Mouse (Mus musculus) lung, postnatal 0 days (tissue): ENCODE data around the gene Zfp72. TPM values are rescaled to one million over a fixed set of nuclear protein-coding genes. Genes with fewer than 3 reads are reported as not detected.

ENCODE experiments used
- ATAC-seq: fragments of 200-750 bp; cut with Nextera tagmentation; 2 replicates; pipeline ENCODE4 v1.8.0; 2017; ENCODE audit warnings: moderate library complexity
- DNase-seq: peaks from one replicate; pipeline ENCODE4 v3.0.0-alpha.2; 2016; ENCODE audit warnings: low spot score
- H3K27ac ChIP-seq: fragments of 300-500 bp; sonication (generic); 2 replicates; pipeline ENCODE4 v1.5.1; 2014; ENCODE audit warnings: antibody characterized with exemption, mild to moderate bottlenecking, low read length, mixed read lengths
- H3K27me3 ChIP-seq: fragments of 300-500 bp; sonication (generic); replicated peaks from 2 replicates; pipeline ENCODE4 v1.6.1; 2014; ENCODE audit warnings: low read length, mixed read lengths; ENCODE audit not compliant: insufficient read depth
- H3K36me3 ChIP-seq: fragments of 300-500 bp; sonication (generic); 2 replicates; pipeline ENCODE4 v1.6.1; 2014; ENCODE audit warnings: low read length, mixed read lengths; ENCODE audit not compliant: insufficient read depth
- H3K4me1 ChIP-seq: fragments of 300-500 bp; sonication (generic); 2 replicates; pipeline ENCODE4 v1.6.1; 2014; ENCODE audit warnings: antibody characterized with exemption, low read depth, low read length, mixed read lengths; ENCODE audit not compliant: insufficient read depth
- H3K4me2 ChIP-seq: fragments of 300-500 bp; sonication (generic); replicated peaks from 2 replicates; pipeline ENCODE4 v1.6.1; 2014; ENCODE audit warnings: low read depth, mild to moderate bottlenecking, low read length, moderate library complexity, mixed read lengths
- H3K4me3 ChIP-seq: fragments of 300-500 bp; sonication (generic); 2 replicates; pipeline ENCODE4 v1.5.1; 2014; ENCODE audit warnings: low read depth, low read length
- H3K9ac ChIP-seq: fragments of 300-500 bp; sonication (generic); replicated peaks from 2 replicates; pipeline ENCODE4 v1.6.1; 2014; ENCODE audit warnings: low read depth, mild to moderate bottlenecking
- H3K9me3 ChIP-seq: fragments of 300-500 bp; sonication (generic); 2 replicates; pipeline ENCODE4 v1.6.1; 2016; ENCODE audit warnings: low read length, mixed read lengths
- CTCF ChIP-seq: IDR thresholded peaks from 2 replicates; pipeline ENCODE4 v1.5.1; 2016; ENCODE audit warnings: antibody characterized with exemption, mild to moderate bottlenecking
- EP300 ChIP-seq: IDR thresholded peaks from 2 replicates; pipeline ENCODE4 v1.6.1; 2016; ENCODE audit warnings: antibody characterized with exemption, mild to moderate bottlenecking, control low read depth
- WGBS: fragments of 180-500 bp; shearing (Covaris S2); extraction: QIAGEN DNeasy Blood & Tissue Kit; methylation state at CpG from one replicate; pipeline ENCODE4 v1.1.7; 2014; 5-methylcytosine and 5-hydroxymethylcytosine counted together
- polyA plus RNA-seq: library from polyadenylated mRNA; unstranded; fragments of >200 nt; fragmentation: Nextera tagmentation; extraction: Ambion mirVana; gene quantifications from 2 replicates; pipeline ENCODE4 v1.2.1, GENCODE M21; 2015

Gene Zfp72
- polyA plus RNA-seq, 1 experiment from 2014 or later = 3.0 TPM

DNA sequence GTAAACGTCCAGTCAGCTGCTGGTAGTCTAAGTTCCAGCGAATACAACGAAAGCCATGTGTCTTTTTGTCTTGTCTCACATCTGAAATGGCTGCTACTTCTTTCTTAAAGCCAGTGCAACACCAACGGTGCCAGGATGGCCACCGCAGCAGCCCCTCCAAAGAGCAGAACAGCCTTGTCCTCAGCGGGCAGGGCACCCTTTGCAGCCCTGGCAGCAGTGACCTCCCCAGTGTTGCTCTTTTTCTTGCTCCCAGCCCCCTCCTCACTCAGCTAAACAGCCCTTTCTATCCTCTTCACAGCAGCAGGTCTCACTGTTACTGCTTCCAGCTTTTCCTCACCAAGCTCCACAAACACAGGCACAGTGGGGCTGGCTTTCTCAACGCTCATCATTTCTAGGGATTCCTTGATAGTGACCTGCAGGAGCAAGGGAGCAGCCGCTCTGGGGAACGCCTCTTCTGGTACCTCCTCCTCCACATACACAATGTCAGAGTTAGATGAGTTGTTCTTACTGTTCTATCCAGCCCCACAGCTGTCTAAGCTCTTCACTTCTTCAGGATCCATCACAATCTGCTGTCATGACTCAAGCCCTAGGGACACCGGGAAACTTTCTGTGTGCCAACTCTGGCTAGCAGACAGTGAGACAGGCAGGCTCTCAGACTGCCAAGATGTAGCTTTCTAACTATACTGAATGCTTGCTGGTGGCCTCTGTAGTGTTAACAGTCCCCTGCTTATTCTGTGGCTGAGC lies 8.9 kb downstream of the Zfp72 start:
- no peak for DNase-seq
- no peaks in the 10 kb centered on the region for H3K36me3 ChIP-seq
- no peak for ATAC-seq
- WGBS = 73% methylated on average over 10 of the region's 10 CpGs
- H3K4me1 ChIP-seq = no peaks in the 10 kb centered on the region
- no peak overlapping the region for H3K27ac ChIP-seq
- no peak overlapping the region for H3K9ac ChIP-seq
- H3K4me3 ChIP-seq = no peak overlapping the region
- no peak overlapping the region for H3K4me2 ChIP-seq
- H3K27me3 ChIP-seq = no peaks in the 10 kb centered on the region
- H3K9me3 ChIP-seq = no peaks in the 10 kb centered on the region
- TF ChIP-seq EP300 (no peak), CTCF (no peak)

GRCm38 (mm10) chr13:74363859-74364235 lies 26.8 kb downstream of the Zfp72 start, which contains the start of gene Lrrc14b:
Lrrc14b (minus strand) TSS chr13:74364005.
- Histone ChIP-seq H3K27me3 (no peaks in the 10 kb centered on the region), H3K9ac (no peak within 1 kb of the TSS), H3K27ac (no peak within 1 kb of the TSS), H3K36me3 (no peaks in the 10 kb centered on the region; the same call in 1 of the 2 replicates), H3K9me3 (no peaks in the 10 kb centered on the region), H3K4me3 (no peak within 1 kb of the TSS), H3K4me1 (peaks cover 4% of the 10 kb centered on the region; the same call in 1 of the 2 replicates), H3K4me2 (no peak within 1 kb of the TSS)
- DNase-seq = peak; percentile 32
- 34% methylated on average over 8 of the region's 8 CpGs for WGBS
- peak; percentile 52 for ATAC-seq
- TF ChIP-seq EP300 (no peak), CTCF (peak; percentile 2; the same call in 1 of the 2 replicates)

DNA sequence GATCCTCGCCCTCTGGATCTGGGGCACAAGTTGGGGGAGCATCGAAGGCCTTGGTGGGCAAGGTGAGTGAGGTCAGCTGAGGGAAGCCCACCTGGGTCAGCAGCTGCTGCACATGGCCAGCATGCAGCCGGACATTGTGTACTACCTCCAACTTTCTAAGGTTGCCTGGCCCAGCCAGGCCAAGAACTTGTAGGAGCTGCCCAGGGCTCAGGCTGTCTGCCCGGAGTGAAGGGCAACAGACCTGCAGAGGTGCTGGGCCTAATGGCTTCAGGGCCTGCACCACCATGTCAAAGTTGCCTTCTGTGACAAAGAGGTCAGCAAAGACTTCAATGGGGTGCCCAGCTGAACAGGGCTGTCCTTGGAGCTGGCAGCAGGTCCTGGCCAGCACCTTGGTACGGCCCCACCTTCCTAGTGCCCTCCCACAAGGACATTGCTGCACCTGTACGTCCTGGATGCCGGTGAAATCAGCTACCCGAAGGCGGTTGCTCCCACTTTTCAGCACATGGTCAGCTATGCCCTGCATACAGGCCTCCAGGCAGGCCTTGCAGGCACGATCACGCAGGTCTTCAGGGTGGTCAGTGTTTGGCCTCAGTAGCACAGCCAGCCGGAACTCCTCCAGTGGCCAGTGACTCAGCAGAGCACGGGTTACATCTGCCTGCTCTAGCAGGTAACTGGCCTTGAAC lies 27.3 kb downstream of the Zfp72 start:
- DNase-seq = no peak
- Histone ChIP-seq H3K9ac (no peak overlapping the region), H3K9me3 (no peaks in the 10 kb centered on the region), H3K27ac (no peak overlapping the region), H3K4me3 (no peak overlapping the region), H3K27me3 (no peaks in the 10 kb centered on the region), H3K4me2 (no peak overlapping the region), H3K4me1 (peaks cover 4% of the 10 kb centered on the region; the same call in 1 of the 2 replicates), H3K36me3 (no peaks in the 10 kb centered on the region; the same call in 1 of the 2 replicates)
- ATAC-seq = peak; percentile 1; the same call in 1 of the 2 replicates
- TF ChIP-seq EP300 (no peak), CTCF (no peak)
- 85% methylated on average over 13 of the region's 13 CpGs for WGBS

GRCm38 (mm10) chr13:74362218-74362617 lies 28.4 kb downstream of the Zfp72 start:
- Histone ChIP-seq H3K9ac (no peak overlapping the region), H3K4me3 (no peak overlapping the region), H3K27ac (no peak overlapping the region), H3K4me1 (peaks cover 4% of the 10 kb centered on the region; the same call in 1 of the 2 replicates), H3K9me3 (no peaks in the 10 kb centered on the region), H3K4me2 (no peak overlapping the region), H3K27me3 (no peaks in the 10 kb centered on the region), H3K36me3 (no peaks in the 10 kb centered on the region; the same call in 1 of the 2 replicates)
- WGBS = 71% methylated on average over 2 of the region's 2 CpGs
- ATAC-seq (no peak), DNase-seq (no peak)
- TF ChIP-seq EP300 (no peak), CTCF (no peak)

GRCm38 (mm10) chr13:74356491-74356890 lies 34.1 kb downstream of the Zfp72 start:
- Histone ChIP-seq H3K9me3 (no peaks in the 10 kb centered on the region), H3K36me3 (no peaks in the 10 kb centered on the region; the same call in 1 of the 2 replicates), H3K27me3 (no peaks in the 10 kb centered on the region), H3K9ac (no peak overlapping the region), H3K4me1 (no peaks in the 10 kb centered on the region), H3K4me3 (no peak overlapping the region), H3K27ac (no peak overlapping the region), H3K4me2 (no peak overlapping the region)
- no peak for DNase-seq
- WGBS = 94% methylated on average over 13 of the region's 13 CpGs
- no peak for TF ChIP-seq CTCF
- TF ChIP-seq EP300 = no peak
- no peak for ATAC-seq

GRCm38 (mm10) chr13:74350435-74350906 lies 40.2 kb downstream of the Zfp72 start:
- Histone ChIP-seq H3K4me3 (peak overlapping the region; percentile 71), H3K4me2 (peak overlapping the region; percentile 53), H3K9ac (peak overlapping the region; percentile 85), H3K36me3 (no peaks in the 10 kb centered on the region), H3K27ac (peak overlapping the region; percentile 23; the same call in 1 of the 2 replicates), H3K9me3 (no peaks in the 10 kb centered on the region), H3K4me1 (peaks cover 5% of the 10 kb centered on the region; the same call in 1 of the 2 replicates), H3K27me3 (no peaks in the 10 kb centered on the region)
- DNase-seq (no peak), ATAC-seq (peak; percentile 51)
- TF ChIP-seq CTCF (no peak), EP300 (no peak)
- WGBS = under 1% methylated on average over 15 of the region's 15 CpGs
